Mouse (Mus musculus): Measurements from ENCODE around the gene 4930404N11Rik.
A peak's percentile ranks its signal among the peaks of the same experiment; 100 is the strongest.

The 4930404N11Rik gene

DNA sequence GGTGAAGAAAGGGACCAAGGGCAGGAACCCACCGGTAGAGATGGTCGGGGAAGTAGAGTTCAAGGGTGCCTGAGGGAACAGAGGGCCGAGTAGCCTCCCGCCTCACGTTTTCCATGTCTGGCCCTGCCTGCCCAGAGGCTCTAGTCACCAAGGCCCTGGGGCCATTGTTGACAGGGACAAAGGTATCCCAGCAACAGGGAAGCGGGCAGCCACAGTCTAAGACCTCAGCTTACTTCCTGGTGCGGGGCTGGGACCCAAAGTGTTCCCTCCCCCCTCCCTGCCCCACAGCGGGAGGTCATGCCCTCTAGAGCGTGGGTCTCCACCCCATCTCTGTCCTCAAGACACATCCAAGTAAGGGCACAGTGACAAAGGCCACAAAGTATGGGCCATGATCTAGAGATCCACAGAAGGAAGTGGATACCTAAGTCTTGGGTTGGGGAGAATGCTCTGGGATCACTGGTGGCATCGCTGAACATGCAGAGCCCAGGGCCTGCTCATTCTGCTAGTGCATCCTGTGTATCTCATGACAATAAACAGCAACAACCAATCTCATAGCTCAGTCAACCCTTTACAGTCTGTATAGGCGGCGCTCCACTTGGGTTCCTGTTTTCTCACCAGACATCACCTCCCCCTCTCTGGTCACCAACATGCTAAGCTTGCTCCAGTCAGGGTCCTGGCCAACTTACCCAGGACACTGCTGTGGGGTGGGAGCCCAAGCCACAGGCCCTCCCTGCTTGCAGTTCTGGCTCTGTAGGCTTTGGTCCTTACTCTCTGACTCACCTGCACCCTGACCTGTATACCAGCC, at the start of gene 4930404N11Rik:
TSS of gene 4930404N11Rik (minus strand) at position 145 of the 805 bp plus-strand sequence.
- no peak for DNase-seq

DNA sequence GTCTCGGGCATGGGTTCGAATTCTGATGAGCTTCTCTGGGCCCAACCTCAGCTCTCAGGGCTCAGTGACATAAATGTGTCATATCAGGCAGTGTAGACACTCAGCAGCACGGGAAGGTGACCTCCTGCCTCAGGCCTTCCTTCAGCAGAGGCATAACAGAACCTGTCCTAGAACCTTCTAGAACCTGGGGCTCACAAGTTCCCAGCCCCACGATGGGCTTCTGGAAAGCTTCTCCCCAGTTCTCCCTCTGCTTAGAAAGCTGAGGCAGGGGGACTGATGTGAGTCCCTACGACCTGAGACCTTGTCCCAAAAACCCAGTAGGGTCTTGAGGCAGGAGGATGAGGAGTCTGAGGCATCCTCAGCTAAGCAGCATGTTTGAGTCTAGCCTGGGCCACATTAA, 49.5 kb upstream of the 4930404N11Rik start:
- DNase-seq, result no peak

- no peak for DNase-seq
Measured at GRCm38 (mm10) chr10:81414682-81415081, 49.1 kb upstream of the 4930404N11Rik start.

- DNase-seq, result peak; percentile 79
Measured at GRCm38 (mm10) chr10:81413310-81414261, 48.0 kb upstream of the 4930404N11Rik start.

GRCm38 (mm10) chr10:81412586-81413309, 47.1 kb upstream of the 4930404N11Rik start:
- DNase-seq, result no peak

- peak; percentile 71 for DNase-seq
Measured at GRCm38 (mm10) chr10:81411471-81412400, 46.1 kb upstream of the 4930404N11Rik start.

DNA sequence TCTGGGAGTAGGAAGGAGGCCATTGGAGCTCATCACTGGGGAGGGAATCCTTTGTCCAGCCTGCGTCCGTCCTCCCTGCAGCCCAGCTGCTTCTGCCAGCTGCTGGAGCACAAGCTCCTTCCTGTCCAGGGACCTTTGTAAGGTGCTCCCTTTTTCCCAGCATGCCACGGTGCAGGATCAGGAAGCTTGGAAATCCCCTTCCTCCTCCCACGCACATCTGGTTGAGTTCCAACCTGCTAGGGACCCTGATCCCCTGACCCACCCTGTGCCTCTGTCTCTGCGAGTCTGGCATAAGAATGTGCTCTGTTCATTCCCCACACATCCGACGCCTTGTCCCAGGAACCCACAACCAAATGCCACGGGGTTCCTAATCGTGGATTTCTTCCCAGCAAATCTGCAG, 45.4 kb upstream of the 4930404N11Rik start:
- DNase-seq, result no peak

GRCm38 (mm10) chr10:81410350-81410749, 44.7 kb upstream of the 4930404N11Rik start:
- no peak for DNase-seq

- no peak for DNase-seq
Measured at GRCm38 (mm10) chr10:81409330-81409729, 43.7 kb upstream of the 4930404N11Rik start.

GRCm38 (mm10) chr10:81408871-81409291, 43.3 kb upstream of the 4930404N11Rik start:
- DNase-seq, result no peak

DNA sequence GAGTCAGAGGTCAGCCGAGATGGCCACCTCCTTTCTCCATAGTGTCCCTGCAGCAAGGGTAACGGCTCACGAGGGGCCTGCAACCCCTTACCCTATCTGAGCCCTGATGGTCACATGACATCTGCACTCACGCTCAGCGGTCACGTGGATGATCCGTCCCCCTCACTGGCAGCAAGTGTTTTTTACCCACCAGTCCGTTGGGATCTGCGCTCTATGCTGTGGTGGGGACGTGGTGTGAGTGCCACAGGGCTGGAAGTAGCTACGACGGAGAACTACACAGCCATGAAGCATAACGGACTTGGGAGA, 42.8 kb upstream of the 4930404N11Rik start:
- no peak for DNase-seq

- DNase-seq, result peak; percentile 72
Measured at GRCm38 (mm10) chr10:81407539-81408423, 42.2 kb upstream of the 4930404N11Rik start.

DNA sequence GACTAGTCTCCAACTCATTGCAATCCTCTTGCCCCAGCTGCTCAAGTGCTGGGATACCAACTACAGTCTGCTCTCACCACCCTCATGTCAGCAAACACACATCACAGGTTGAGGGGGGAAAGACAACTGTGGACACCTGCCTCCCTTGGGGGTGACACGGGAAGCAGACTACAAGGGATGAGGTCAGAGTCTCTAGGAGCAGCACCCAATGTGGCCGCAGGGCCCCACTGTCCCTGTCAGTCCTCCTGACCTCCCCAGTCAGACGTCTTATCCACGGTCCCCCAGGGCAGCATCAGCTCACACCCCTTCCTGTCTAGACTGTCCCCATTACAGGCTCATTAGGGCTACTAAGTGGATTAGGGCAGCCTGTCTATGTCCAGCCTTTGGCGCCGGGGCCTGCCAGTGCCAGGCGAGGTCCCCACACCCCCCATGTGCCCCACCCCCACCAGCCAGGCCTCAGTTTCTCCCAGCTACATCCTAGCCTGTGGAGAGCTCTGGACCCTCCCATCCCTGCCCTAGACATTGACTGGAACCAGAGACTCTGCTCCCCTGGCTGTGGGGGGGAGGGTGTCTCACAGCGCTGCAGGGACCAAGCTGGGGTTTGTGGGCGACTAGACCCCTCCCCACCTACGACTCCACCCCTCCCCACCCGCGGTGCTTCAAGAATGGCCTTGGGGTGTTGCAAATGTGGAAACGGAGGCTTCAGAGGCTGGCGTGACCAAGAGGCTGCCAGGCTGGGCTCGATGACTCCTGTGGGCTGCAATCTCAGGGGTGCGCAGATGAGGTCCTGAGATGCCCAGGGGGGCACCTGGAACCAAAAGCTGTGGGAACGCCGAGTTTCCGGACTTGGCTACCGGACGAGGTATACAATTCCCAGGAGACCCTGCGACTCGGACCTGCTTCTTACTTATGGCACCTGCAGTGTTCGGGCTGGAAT, 41.2 kb upstream of the 4930404N11Rik start:
- DNase-seq, result no peak

DNA sequence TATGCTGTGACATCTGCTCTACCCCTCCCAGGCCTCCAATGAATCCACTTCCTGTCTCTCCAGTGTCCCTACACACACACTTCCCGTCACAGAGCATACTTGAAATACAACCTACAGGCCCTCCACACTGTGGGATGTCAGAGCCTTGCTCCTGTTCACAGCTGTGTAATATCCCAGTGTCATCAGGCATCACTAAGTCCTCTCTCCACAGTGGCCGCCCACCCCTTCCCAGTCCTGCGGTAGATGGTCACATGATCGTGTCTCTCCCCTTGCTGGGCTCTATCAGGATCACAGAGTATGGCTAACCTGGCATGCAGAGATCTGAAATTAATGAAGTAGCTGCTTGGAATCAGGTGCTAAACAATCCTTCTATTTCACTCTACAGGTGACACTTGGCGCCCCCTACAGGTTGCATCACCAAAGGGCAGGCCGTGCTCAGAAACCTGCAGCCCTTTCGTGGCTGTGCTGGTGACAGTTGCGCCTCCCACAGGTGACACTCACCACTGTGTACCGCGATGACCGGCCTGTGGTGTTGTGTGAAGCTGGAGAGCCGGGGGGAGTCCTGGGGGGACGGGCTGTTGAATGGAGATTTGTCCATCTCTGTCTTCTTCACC, 40.1 kb upstream of the 4930404N11Rik start:
- DNase-seq, result no peak

DNA sequence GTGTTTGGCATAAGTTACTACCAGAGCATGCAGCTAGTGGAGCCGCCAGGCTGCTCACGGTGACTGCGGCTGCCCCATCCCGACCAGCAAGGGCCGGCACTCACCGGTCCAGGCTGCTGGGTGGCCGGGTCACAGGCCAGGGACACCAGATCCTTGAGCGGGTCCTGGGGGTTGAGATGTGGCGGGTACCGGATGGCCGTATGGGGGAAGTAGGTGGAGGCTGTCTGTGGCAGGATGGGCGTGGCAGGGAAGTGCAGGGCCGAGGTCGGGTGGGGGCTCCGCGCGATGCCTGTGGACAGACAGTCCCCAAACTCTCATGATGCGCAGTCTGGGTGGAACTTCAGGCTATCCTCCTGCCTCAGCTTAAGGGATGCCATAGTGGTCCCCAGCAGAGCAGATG, 39.1 kb upstream of the 4930404N11Rik start:
- DNase-seq, result no peak

- DNase-seq, result no peak
Measured at GRCm38 (mm10) chr10:81404082-81404481, 38.5 kb upstream of the 4930404N11Rik start.

GRCm38 (mm10) chr10:81403511-81403910, 37.9 kb upstream of the 4930404N11Rik start:
- DNase-seq, result no peak

DNA sequence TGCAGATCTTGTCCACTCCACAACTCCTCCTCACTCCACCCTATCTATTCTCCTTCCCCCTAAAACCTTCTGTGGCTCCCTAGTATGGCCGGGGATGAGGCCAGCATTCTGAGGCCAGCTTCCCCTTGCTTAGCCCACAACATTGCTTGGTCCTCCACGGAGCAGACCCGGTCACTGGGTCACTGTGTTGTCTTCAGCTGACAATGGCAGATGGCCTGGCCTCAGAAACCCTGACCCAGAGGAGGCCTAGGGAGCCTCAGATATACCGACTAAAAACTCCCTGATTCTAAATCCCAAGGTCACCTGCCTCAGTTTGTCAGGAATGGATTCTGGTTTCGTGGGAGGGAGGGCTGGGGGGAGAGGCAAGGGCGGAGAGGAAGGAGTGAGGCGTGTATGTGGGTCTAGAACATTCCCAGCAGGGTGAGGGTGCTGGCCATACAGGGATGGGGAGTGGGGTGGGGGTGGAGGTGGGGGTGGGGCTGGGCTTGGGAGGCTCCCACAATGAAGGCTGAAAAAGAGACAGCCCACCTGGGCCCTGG, 36.7 kb upstream of the 4930404N11Rik start:
- no peak for DNase-seq
